Mouse (Mus musculus) liver, adult 2 months (tissue): ENCODE data around the gene Tmem144.

Experiments used
- CTCF ChIP-seq: fragments of 200-500 bp; IDR thresholded peaks from 2 replicates; pipeline ENCODE4 v1.5.1; 2011; ENCODE audit warnings: low read depth, low read length, control low read depth
- POLR2A ChIP-seq: fragments of 200-500 bp; IDR thresholded peaks from 2 replicates; pipeline ENCODE4 v1.6.1; 2011; ENCODE audit warnings: low read length, control low read depth; ENCODE audit not compliant: insufficient read depth; ENCODE audit errors: extremely low read depth

DNA sequence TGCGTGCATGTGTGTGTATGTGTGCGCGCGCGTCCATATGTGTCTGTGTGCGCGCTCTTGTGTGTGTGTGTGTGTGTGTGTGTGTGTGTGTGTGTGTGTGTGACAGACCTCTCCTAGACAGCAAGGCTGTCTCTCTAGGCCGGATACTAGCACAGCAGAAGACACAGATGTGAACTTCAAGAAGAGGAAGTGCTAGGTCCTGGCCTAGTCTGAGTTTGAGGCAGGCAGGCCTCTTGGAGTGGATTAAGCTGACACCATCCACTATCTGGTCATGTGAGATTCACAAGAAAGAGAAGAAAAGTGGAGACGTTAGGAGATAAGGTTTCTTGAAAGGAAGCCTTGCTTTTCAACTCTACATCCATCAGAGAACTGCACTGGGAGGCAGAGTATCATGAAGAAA lies 8.6 kb downstream of the Tmem144 start:
- TF ChIP-seq POLR2A, result no peak
- TF ChIP-seq CTCF, result no peak
